Mouse (Mus musculus) liver, postnatal 0 days (tissue): Measurements from ENCODE around the gene Rnase2b.

Source experiments
- CTCF ChIP-seq: sonication (generic); IDR thresholded peaks from 2 replicates; pipeline ENCODE4 v1.5.1; 2016; ENCODE audit warnings: antibody characterized with exemption, low read depth
- EP300 ChIP-seq: IDR thresholded peaks from 2 replicates; pipeline ENCODE4 v1.6.1; 2016; ENCODE audit warnings: antibody characterized with exemption, low read depth, mild to moderate bottlenecking

DNA sequence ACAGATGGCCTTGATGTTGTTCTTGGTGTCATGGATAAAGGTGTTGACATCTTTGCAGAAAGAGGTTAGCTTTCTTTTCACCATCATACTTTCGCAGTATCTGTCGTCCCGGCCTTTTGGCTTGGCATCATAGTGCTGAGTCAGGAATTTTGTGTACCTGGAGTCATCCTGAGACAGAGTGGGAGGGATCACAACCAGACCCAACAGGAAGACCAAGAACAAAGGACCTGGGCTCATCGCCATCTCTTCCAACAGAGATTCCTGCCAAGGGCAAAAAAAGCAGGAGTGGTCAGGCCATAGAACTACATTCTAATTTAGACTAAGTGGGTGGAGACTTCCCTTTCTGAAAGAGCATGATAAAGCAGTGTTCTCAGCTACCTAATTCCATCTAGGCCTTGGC is 33.6 kb downstream of the Rnase2b start:
- TF ChIP-seq CTCF (no peak), EP300 (no peak)
